Mouse (Mus musculus) CH12F3 (cell line): Measurements from ENCODE around the gene Gm45623.

Experiments used
- in situ Hi-C: fragments of 300-500 bp; cut with MboI; formaldehyde crosslinking; loops from 2 replicates; pipeline ENCODE4 v1.14.3; 2020; ENCODE audit warnings: low sequenced_read_pairs

Gene Gm45623

GRCm38 (mm10) chr13:56753192-56753951 is at the start of gene Gm45623:
Gm45623 (minus strand) TSS chr13:56753827.
- in situ Hi-C loops: no loop called here

GRCm38 (mm10) chr13:56797459-56797858 is 43.8 kb upstream of the Gm45623 start:
- in situ Hi-C loops: no loop called here

GRCm38 (mm10) chr13:56795501-56795900 is 41.9 kb upstream of the Gm45623 start:
- in situ Hi-C loops: no loop called here

GRCm38 (mm10) chr13:56794441-56794840 is 40.8 kb upstream of the Gm45623 start:
- in situ Hi-C loops: no loop called here

GRCm38 (mm10) chr13:56792844-56793243 is 39.2 kb upstream of the Gm45623 start:
- in situ Hi-C loops: no loop called here

GRCm38 (mm10) chr13:56790683-56791082 is 37.1 kb upstream of the Gm45623 start:
- in situ Hi-C loops: no loop called here

- in situ Hi-C loops: no loop called here
Measured at GRCm38 (mm10) chr13:56782621-56783020, 29.0 kb upstream of the Gm45623 start.

GRCm38 (mm10) chr13:56781697-56782096 is 28.1 kb upstream of the Gm45623 start:
- in situ Hi-C loops: no loop called here

- in situ Hi-C loops: no loop called here
Measured at GRCm38 (mm10) chr13:56780746-56781469, 27.3 kb upstream of the Gm45623 start.

GRCm38 (mm10) chr13:56774304-56774703 is 20.7 kb upstream of the Gm45623 start:
- in situ Hi-C loops: no loop called here

GRCm38 (mm10) chr13:56773262-56773870 is 19.7 kb upstream of the Gm45623 start:
- in situ Hi-C loops: no loop called here

GRCm38 (mm10) chr13:56772592-56772991 is 19.0 kb upstream of the Gm45623 start:
- in situ Hi-C loops: no loop called here

GRCm38 (mm10) chr13:56770786-56771185 is 17.2 kb upstream of the Gm45623 start:
- in situ Hi-C loops: no loop called here

GRCm38 (mm10) chr13:56770136-56770578 is 16.5 kb upstream of the Gm45623 start:
- in situ Hi-C loops: no loop called here

- in situ Hi-C loops: no loop called here
Measured at GRCm38 (mm10) chr13:56769431-56769830, 15.8 kb upstream of the Gm45623 start.

GRCm38 (mm10) chr13:56766211-56766610 is 12.6 kb upstream of the Gm45623 start:
- in situ Hi-C loops: no loop called here

GRCm38 (mm10) chr13:56765284-56766032 is 11.8 kb upstream of the Gm45623 start:
- in situ Hi-C loops: no loop called here

- in situ Hi-C loops: no loop called here
Measured at GRCm38 (mm10) chr13:56762446-56763229, 9.0 kb upstream of the Gm45623 start.

GRCm38 (mm10) chr13:56758492-56758891 is 4.9 kb upstream of the Gm45623 start:
- in situ Hi-C loops: no loop called here

- in situ Hi-C loops: no loop called here
Measured at GRCm38 (mm10) chr13:56757201-56757600, 3.6 kb upstream of the Gm45623 start.
